Mouse (Mus musculus) T-helper 2 cell (primary cell): ENCODE measurements around the gene Poldip2.

Experiments
- in situ Hi-C: fragments of 300-600 bp; cut with MboI, MseI; formaldehyde crosslinking; loops from one replicate; pipeline ENCODE4 v1.15.1; 2025; ENCODE audit warnings: high pct_unique_total_duplicates

Poldip2 gene

DNA sequence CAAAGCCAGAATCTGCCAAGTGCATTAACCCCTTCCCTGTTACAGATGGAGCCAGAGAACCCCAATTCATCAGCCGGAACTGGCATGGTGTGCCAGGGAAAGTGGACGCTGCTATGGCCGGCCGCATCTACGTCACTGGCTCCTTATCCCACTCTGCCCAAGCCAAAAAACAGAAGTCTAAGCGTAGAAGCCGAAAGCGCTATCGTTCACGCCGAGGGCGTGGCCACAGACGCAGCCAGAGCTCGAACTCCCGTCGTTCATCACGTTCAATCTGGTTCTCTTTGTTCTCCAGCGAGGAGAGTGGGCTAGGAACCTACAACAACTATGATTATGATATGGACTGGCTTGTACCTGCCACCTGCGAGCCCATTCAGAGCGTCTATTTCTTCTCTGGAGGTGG, 10.5 kb upstream of the Poldip2 start:
- in situ Hi-C loops: no loop called here

DNA sequence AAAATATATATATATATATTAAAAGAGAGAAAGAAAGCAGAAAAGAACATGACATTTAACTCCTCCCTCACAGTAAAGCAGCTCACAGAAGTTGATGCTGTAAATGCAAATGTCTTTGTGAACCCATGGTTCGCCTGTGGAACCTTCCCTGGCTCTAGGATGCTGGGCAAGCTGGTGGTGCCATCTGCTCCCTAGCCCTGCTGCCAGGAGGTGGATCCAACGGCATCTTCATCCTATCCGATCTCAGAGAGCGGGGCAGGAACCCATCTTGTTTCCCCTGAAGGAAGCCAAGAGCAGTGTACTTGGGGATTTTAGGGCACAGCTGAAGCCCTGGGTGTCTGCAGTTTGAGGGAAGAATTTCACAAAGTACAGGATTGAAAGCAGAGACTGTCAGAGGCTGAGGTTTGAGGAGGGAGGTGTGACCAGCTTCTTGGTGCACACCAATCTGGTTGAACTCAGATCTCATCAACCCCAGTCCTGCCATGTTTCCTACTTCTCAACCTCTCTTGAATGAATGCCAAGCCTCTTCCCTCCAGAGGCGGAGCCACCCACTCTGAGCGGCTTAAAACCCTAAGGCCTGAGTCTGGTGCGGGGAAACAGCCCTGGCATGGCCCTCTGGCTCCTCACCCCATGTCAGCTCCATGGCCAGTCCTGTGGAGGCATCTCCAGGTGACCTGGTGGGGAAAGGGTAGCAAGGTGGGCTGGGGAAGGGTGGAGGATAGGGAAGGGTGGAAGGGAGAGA, 8.9 kb upstream of the Poldip2 start, which contains the start of gene Sebox:
Gene Sebox (plus strand): TSS at position 539 of the 742 bp plus-strand sequence.
- in situ Hi-C loops: no loop called here

DNA sequence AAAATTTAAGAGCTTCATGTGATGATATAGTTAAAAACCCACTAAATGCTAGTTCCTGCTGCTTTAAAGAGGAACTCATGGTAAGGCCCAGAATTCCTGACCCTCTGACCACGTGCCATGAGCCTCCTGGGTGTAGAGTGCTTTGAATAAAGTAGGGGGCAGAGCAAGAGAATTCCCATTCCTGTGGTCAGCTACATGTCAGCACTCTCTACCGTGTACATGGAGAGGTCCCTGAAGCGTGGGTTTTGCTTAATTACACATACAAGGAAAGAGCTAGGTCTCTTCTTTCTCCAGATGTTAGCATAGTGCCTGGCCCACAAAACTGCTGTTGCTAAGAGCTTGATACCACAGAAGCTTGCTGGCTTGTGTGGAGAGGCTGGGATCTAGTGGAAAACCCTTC, 6.6 kb upstream of the Poldip2 start:
- in situ Hi-C loops: no loop called here

DNA sequence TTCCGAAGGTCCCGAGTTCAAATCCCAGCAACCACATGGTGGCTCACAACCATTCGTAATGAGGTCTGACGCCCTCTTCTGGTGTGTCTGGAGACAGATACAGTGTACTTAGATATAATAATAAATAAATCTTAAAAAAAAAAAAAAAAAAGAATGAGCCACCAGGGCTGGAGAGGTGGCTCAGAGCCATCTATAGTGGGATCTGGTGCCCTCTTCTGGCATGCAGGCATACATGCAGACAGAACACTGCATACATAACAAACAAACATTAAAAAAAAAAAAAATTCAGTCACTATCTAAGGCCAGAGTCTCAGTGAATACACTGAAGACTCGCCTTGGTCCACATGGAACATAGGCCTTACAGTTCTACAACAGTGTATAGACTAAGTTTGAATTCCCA, 2.8 kb upstream of the Poldip2 start:
- in situ Hi-C loops: no loop called here

DNA sequence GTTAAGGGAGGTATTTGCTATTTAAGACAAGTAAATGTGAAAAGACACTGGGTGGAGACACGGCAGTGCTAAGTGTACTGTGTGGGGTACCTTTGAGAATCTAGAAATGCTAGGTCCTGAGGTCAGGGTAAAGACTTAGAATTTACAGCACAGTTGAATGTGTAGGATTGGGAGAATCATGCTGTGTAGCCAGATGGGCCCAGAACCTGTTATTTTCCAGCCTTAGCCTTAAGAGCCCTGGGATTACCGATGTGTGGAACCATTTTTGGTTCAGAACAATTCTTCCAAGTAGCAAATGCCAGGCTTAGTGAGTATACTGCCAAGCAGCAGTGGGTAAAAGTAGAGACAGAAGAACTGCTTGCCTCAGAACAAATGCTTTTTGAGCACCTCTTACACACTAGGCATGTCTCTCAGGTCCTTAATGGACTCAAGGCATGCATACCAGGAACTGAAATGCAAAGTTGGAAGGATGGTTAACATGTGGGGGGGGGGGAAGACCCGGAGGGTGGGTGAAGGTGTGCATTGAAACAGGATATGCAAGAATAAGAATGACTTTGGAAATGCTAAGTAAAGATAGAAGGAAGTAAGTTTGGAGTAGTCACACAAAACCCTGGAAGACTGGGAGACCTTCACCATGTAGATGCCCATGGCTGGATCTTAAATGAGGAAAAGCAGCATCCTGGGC, 1.3 kb downstream of the Poldip2 start:
- in situ Hi-C loops: no loop called here

- in situ Hi-C loops: no loop called here
These were observed 3.7 kb downstream of the Poldip2 start for GRCm38 (mm10) chr11:78515549-78516325.

DNA sequence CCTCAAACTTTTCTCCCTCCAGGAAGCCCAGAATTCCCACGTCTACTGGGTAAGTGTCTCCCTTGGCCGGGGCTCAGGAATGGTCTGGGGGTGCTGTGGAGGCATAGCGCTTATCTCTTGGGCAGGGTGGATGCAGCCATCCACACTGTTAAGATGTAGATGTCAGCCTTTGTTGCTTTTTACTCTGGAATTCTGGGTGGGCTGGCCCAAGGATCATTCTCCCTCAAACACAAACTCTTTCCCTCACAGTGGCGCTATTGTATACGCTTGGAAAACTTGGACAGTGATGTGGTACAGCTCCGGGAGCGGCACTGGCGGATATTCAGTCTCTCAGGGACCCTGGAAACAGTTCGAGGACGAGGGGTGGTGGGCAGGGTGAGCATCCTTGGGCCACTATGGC, 6.9 kb downstream of the Poldip2 start:
- in situ Hi-C loops: no loop called here

DNA sequence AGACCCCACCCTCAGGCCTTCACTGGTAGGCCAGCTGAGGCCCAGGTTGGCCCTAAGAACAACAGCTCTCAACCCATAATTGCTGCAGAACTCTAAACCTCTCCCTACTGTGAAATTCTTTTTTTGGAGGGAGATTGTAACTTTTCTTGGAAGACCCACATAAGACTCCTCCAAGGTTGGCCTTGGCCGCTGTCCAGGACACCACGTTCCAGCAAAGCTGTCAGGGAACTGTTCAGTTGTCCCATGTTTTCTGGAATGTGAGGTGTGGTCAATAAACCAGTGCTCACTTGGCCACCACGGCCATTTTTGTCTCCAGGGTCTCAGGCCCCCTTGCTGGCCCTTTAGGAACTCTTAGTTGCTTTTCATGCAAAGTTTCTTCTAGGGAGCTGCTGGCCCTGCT, 9.9 kb downstream of the Poldip2 start:
- in situ Hi-C loops: no loop called here

DNA sequence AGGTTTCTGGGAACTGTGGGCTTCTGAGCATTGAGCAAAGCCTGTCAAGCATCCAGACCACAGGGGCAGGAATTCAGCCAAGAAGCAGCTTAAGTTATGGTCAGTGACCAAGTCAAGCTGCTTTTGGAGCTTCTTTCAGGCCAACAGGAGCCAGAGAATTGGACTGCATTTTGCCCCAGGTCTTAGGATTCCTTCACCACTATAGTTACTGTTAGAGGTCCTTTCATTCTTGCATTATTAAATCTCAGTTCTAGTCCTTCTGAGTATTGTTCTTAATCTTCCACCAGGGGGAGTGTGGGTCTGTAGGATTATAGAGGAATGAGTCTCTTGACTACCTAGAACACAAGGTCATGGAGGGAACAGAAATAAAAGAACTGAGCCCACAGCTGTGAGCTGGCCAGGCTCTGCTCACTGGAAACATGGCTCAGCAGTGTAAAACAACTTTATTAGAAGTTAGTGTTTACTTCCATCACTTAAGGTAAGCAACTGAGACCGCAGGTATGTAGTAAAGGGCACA, 10.5 kb downstream of the Poldip2 start:
- in situ Hi-C loops: no loop called here

DNA sequence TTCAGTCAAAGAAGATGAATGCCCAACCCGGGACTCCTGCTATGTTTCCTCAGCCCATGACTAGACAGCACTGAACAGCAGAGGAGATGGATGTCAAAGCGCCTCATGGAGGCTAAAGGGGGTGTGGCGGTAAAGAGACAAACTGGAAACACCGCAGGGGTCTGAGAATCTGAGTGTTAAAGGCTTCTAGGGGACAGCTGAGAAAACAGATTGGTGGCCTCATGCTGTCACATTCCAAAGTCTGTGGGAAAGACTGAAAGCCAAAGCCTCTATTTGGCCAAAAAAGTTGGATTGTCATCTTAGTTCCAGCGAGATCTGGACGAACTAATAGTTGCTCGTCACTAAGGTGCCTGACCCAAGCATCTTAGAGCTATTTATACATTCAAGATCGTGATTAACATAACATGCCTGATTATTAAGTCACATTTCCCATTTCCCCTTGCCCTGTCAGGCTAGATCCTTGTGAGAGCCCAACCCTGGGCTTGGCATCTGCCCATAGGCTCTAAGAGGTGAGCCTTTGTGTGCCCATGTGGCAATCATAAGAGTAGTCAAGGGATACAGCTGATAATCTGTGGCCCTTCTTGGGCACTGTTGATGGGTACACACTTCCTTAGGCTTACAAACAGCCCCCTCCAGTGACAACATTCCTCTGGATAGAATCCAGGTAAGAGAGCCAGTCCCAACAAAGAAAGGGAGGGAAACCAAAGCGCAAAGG, 11.4 kb downstream of the Poldip2 start:
- in situ Hi-C loops: no loop called here

GRCm38 (mm10) chr11:78524838-78525237, 12.8 kb downstream of the Poldip2 start:
- in situ Hi-C loops: no loop called here

GRCm38 (mm10) chr11:78528714-78529113, 16.7 kb downstream of the Poldip2 start:
- in situ Hi-C loops: no loop called here

- in situ Hi-C loops: loop anchor here (10.0 kb wide), 1 partner anchor 615 kb away; the partner anchor contains the start of gene Ksr1
These were observed 18.0 kb downstream of the Poldip2 start for GRCm38 (mm10) chr11:78530001-78530400.

DNA sequence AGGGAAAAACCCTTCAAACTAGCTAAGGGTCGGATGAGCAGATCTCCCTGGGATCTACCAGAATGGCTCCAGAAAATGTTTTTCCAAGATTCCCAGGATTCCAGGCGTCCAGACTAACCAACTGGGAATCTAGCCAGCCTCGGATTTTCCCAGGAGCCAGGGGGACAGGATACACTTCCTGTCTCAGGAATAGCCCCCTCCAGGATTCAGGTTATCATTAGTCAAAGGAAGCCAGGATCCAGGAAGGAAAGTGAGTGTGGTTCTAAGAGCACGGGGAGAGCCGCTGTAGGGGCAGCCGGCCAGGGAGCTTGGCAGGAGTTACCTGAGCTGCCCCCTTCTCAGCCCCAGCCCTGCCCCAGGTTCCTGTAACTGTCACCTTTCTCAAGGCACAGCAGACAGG, 19.1 kb downstream of the Poldip2 start:
- in situ Hi-C loops: loop anchor here (10.0 kb wide), 1 partner anchor 614 kb away; the partner anchor contains the start of gene Ksr1

DNA sequence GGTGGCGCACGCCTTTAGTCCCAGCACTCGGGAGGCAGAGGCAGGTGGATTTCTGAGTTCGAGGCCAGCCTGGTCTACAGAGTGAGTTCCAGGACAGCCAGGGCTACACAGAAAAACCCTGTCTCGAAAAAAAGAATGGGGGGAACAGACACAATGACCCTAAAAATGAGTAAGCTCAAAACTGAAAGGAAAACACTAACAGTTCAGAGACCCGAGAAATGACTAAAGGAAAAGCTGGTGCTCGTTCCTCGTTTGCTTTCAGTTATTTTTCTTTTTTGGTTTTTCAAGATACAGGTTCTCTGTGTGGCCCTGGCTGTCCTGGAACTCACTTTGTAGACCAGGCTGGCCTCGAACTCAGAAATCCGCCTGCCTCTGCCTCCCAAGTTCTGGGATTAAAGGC, 19.5 kb downstream of the Poldip2 start:
- in situ Hi-C loops: loop anchor here (10.0 kb wide), 1 partner anchor 613 kb away; the partner anchor contains the start of gene Ksr1

GRCm38 (mm10) chr11:78534516-78534915, 22.5 kb downstream of the Poldip2 start:
- in situ Hi-C loops: loop anchor here (10.0 kb wide), 1 partner anchor 610 kb away; the partner anchor contains the start of gene Ksr1

- in situ Hi-C loops: loop anchor here (10.0 kb wide), 1 partner anchor 609 kb away; the partner anchor contains the start of gene Ksr1
These were observed 23.5 kb downstream of the Poldip2 start for GRCm38 (mm10) chr11:78535376-78536079.

GRCm38 (mm10) chr11:78536080-78536689, 24.2 kb downstream of the Poldip2 start, which contains the start of the genes Tnfaip1 and Ift20:
TSS of gene Tnfaip1 (minus strand) at chr11:78536332.
TSS of gene Ift20 (plus strand) at chr11:78536361.
- in situ Hi-C loops: loop anchor here (10.0 kb wide), 1 partner anchor 609 kb away; the partner anchor contains the start of gene Ksr1

DNA sequence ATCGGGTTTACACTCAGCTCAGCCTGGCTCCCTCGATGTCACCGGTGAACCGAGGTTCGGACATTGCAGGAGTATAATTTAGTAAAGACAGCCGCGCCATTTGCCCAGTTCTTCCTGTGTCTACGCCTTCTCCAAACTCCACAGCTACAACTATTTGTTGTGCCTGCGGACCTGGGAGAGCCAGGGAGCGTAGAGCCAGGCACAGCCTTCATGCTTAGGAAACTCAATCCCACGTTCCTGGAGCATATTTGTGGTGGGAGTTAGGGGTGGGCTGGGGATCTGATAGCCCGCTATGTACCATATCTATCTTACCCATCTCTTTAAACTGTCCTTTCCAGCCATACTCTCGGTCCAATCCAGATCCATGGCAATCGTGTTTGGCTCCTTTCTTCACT, 24.7 kb downstream of the Poldip2 start:
- in situ Hi-C loops: loop anchor here (10.0 kb wide), 1 partner anchor 608 kb away; the partner anchor contains the start of gene Ksr1

GRCm38 (mm10) chr11:78540358-78540757, 28.4 kb downstream of the Poldip2 start:
- in situ Hi-C loops: no loop called here
